Mouse (Mus musculus) thymus, postnatal 0 days (tissue): Measurements from ENCODE around the gene 1500011B03Rik. TPM values are rescaled to one million over a fixed set of nuclear protein-coding genes. Genes with fewer than 3 reads are reported as not detected.
A peak's percentile ranks its signal among the peaks of the same experiment; 100 is the strongest.

ENCODE experiments used
- microRNA-seq: library from miRNA; unstranded; fragments of <30 nt; microRNA quantifications from one replicate; pipeline ENCODE4, GENCODE M21; 2016; ENCODE audit warnings: borderline number of aligned reads
- polyA plus RNA-seq: library from polyadenylated mRNA; unstranded; fragments of >200 nt; fragmentation: Nextera tagmentation; extraction: Ambion mirVana; gene quantifications from 2 replicates; pipeline ENCODE4 v1.2.1, GENCODE M21; 2015

Gene 1500011B03Rik
- polyA plus RNA-seq, 1 experiment from 2014 or later, result 139 TPM

Small RNA genes within 50 kb of the gene (microRNA-seq; reads per million reads assigned to microRNA genes)
- 51.2 reads per million, percentile 39 among the genes with 10 or more reads in this experiment for gene Mir6240

Other genes with a start within 250 kb of the 1500011B03Rik start
- gene Trpv4, start 165.0 kb downstream of the 1500011B03Rik start, polyA plus RNA-seq, result 1.1 TPM in 2 replicates
- 134 and 147 TPM in 2 replicates for gene Gltp, start 132.5 kb downstream of the 1500011B03Rik start, polyA plus RNA-seq
- gene Tchp, start 115.7 kb downstream of the 1500011B03Rik start, polyA plus RNA-seq, result 9.8 and 10.8 TPM in 2 replicates
- 80.3 and 86.3 TPM in 2 replicates for gene Ankrd13a, start 48.8 kb downstream of the 1500011B03Rik start, polyA plus RNA-seq
- 72.3 and 75.1 TPM in 2 replicates for gene Git2, start 48.0 kb downstream of the 1500011B03Rik start, polyA plus RNA-seq
- gene 4930519G04Rik, start 30.2 kb upstream of the 1500011B03Rik start, polyA plus RNA-seq, result not detected in 2 replicates
- not detected in 2 replicates for gene Gm9936, start 35.2 kb upstream of the 1500011B03Rik start, polyA plus RNA-seq
- 77.9 and 95.8 TPM in 2 replicates for gene Oasl2, start 73.5 kb upstream of the 1500011B03Rik start, polyA plus RNA-seq
- 5.0 and 6.3 TPM in 2 replicates for gene Oasl1, start 99.8 kb upstream of the 1500011B03Rik start, polyA plus RNA-seq
- 58.5 and 69.2 TPM in 2 replicates for gene 2210016L21Rik, start 118.7 kb upstream of the 1500011B03Rik start, polyA plus RNA-seq
- gene Hnf1a, start 147.6 kb upstream of the 1500011B03Rik start, polyA plus RNA-seq, result 1.3 and 1.6 TPM in 2 replicates
- gene Sppl3, start 187.7 kb upstream of the 1500011B03Rik start, polyA plus RNA-seq, result 15.2 and 22.3 TPM in 2 replicates